Mouse (Mus musculus): ENCODE data around the gene Odf2. TPM values are rescaled to one million over a fixed set of nuclear protein-coding genes. Genes with fewer than 3 reads are reported as not detected.
"Not testable (repeated sequence)": the region's sequence is repeated elsewhere in the genome, so short reads cannot be mapped to it uniquely, and the experiment has no call there.

Odf2 gene
- total and polyA plus RNA-seq, 2 experiments from 2014 or later, result 90.9 to 102 TPM

DNA sequence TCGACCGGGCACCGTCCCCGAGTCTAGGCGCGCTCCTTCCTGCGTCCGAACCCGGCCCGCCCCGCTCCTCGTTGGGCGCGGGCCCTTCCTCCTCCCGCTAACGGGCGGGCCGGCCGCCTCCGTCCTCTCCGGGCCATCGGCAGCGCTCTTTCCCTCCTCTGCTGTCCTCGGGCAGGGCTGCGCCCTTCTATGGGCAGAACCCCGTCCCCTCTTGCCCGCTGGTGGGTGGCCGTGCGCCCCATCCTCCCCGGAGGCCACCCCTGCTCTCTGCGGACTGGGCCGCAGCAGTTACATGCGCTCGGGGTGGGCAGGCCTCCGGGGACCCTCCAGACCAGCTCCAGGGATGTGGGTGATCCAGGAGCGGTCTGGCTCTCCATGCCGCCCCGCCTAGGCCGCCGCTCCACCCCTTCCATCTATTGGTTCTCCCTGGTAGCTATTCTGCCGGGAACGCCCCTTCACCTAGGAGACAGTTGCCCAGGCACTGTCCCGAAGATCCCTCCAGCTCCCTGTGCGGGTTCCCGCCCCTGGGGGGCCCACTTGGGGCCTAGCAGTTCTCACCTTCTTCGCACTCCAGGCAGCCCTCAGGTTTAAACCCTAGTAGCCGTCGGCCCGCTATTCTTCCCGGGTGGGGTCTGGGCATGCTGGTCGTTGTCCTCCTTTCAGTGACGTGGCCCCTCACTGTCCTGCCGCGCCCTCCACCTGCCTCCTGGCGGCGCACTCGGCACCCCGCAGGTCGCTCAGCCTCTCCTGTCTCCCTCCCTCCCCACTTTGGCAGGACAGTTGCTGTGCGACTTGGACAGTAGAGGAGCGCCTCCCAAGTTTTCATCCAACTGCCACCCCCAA, 1.2 kb downstream of the Odf2 start:
- Histone ChIP-seq H3K9ac (replicated peaks; ENCODE audit: low read length, poor library complexity, severe bottlenecking) (peak overlapping the region; percentile 98), H3K36me3 (ENCODE audit: insufficient read depth, low read length) (peaks cover 25% of the 10 kb centered on the region), H3K4me3 (ENCODE audit: low read depth, low read length) (peak overlapping the region; percentile 99), H3K9me3 (ENCODE audit: low read length) (no peaks in the 10 kb centered on the region), H3K4me2 (ENCODE audit: low read depth, low read length, poor library complexity, severe bottlenecking) (peak overlapping the region; percentile 84), H3K4me1 (ENCODE audit: insufficient read depth, low read length) (peaks cover 5% of the 10 kb centered on the region; the same call in 1 of the 2 replicates), H3K27me3 (ENCODE audit: insufficient read depth, low read length) (no peaks in the 10 kb centered on the region), H3K27ac (ENCODE audit: low read depth, low read length) (peak overlapping the region; percentile 91)
- WGBS, result under 1% methylated on average over 59 of the region's 61 CpGs
- peak; percentile 84 for ATAC-seq (ENCODE audit: low FRiP score)
- peak; percentile 86 for DNase-seq (ENCODE audit: low spot score)
- TF ChIP-seq CTCF (IDR thresholded peaks at IDR 0.05), result peak; percentile 62

DNA sequence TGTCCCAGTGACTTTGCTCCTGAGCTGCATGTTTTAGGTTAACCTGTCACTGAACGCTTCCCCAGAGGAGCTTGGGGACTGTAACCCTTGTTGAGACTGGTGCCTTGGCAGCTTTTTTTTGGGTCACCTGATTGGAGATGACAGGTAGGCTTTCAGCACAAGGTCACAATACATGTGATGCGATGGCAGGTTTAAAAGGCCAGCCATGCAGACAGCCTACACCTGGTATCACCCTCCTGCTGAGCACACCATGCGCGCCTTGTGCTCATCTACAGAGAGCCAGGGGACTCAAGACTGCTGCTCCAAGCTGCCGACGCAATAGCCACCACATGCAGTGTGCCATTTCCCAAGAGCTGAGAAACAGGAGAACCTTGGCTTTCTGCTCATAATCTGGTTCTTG, 2.8 kb downstream of the Odf2 start:
- Histone ChIP-seq H3K9ac (replicated peaks; ENCODE audit: low read length, poor library complexity, severe bottlenecking) (no peak overlapping the region), H3K4me3 (ENCODE audit: low read depth, low read length) (no peak overlapping the region), H3K27ac (ENCODE audit: low read depth, low read length) (no peak overlapping the region), H3K9me3 (ENCODE audit: low read length) (no peaks in the 10 kb centered on the region), H3K27me3 (ENCODE audit: insufficient read depth, low read length) (no peaks in the 10 kb centered on the region), H3K4me2 (ENCODE audit: low read depth, low read length, poor library complexity, severe bottlenecking) (no peak overlapping the region), H3K4me1 (ENCODE audit: insufficient read depth, low read length) (peaks cover 5% of the 10 kb centered on the region; the same call in 1 of the 2 replicates), H3K36me3 (ENCODE audit: insufficient read depth, low read length) (peaks cover 34% of the 10 kb centered on the region)
- WGBS, result 89% methylated on average over 6 of the region's 6 CpGs
- no peak for DNase-seq (ENCODE audit: low spot score)
- no peak for TF ChIP-seq CTCF (IDR thresholded peaks at IDR 0.05)
- ATAC-seq (ENCODE audit: low FRiP score), result no peak

- H3K4me3 ChIP-seq (ENCODE audit: low read depth, low read length), result no peak overlapping the region
- WGBS, result 100% methylated on average over 1 of the region's 1 CpGs
- H3K27ac ChIP-seq (ENCODE audit: low read depth, low read length), result no peak overlapping the region
- DNase-seq (ENCODE audit: low spot score) (no peak), ATAC-seq (ENCODE audit: low FRiP score) (no peak)
- H3K9ac ChIP-seq (replicated peaks; ENCODE audit: low read length, poor library complexity, severe bottlenecking), result no peak overlapping the region
- H3K36me3 ChIP-seq (ENCODE audit: insufficient read depth, low read length), result peaks cover 62% of the 10 kb centered on the region
- TF ChIP-seq CTCF (IDR thresholded peaks at IDR 0.05), result no peak
- no peak overlapping the region for H3K4me2 ChIP-seq (ENCODE audit: low read depth, low read length, poor library complexity, severe bottlenecking)
- H3K4me1 ChIP-seq (ENCODE audit: insufficient read depth, low read length), result no peaks in the 10 kb centered on the region
- no peaks in the 10 kb centered on the region for H3K27me3 ChIP-seq (ENCODE audit: insufficient read depth, low read length)
- no peaks in the 10 kb centered on the region for H3K9me3 ChIP-seq (ENCODE audit: low read length)
Observed at GRCm38 (mm10) chr2:29896071-29896470, 7.0 kb downstream of the Odf2 start.

GRCm38 (mm10) chr2:29897366-29897765, 8.3 kb downstream of the Odf2 start:
- no peaks in the 10 kb centered on the region for H3K4me1 ChIP-seq (ENCODE audit: insufficient read depth, low read length)
- H3K36me3 ChIP-seq (ENCODE audit: insufficient read depth, low read length), result peaks cover 69% of the 10 kb centered on the region
- no peak for DNase-seq (ENCODE audit: low spot score)
- H3K4me2 ChIP-seq (ENCODE audit: low read depth, low read length, poor library complexity, severe bottlenecking), result no peak overlapping the region
- no peak overlapping the region for H3K9ac ChIP-seq (replicated peaks; ENCODE audit: low read length, poor library complexity, severe bottlenecking)
- no peak for ATAC-seq (ENCODE audit: low FRiP score)
- 79% methylated on average over 2 of the region's 2 CpGs for WGBS
- no peak for TF ChIP-seq CTCF (IDR thresholded peaks at IDR 0.05)
- no peak overlapping the region for H3K4me3 ChIP-seq (ENCODE audit: low read depth, low read length)
- H3K9me3 ChIP-seq (ENCODE audit: low read length), result no peaks in the 10 kb centered on the region
- no peaks in the 10 kb centered on the region for H3K27me3 ChIP-seq (ENCODE audit: insufficient read depth, low read length)
- no peak overlapping the region for H3K27ac ChIP-seq (ENCODE audit: low read depth, low read length)

GRCm38 (mm10) chr2:29898081-29898480, 9.1 kb downstream of the Odf2 start:
- no peak for TF ChIP-seq CTCF (IDR thresholded peaks at IDR 0.05)
- no peak overlapping the region for H3K4me2 ChIP-seq (ENCODE audit: low read depth, low read length, poor library complexity, severe bottlenecking)
- H3K4me1 ChIP-seq (ENCODE audit: insufficient read depth, low read length), result no peaks in the 10 kb centered on the region
- H3K9me3 ChIP-seq (ENCODE audit: low read length), result no peaks in the 10 kb centered on the region
- DNase-seq (ENCODE audit: low spot score), result no peak
- H3K4me3 ChIP-seq (ENCODE audit: low read depth, low read length), result no peak overlapping the region
- no peak for ATAC-seq (ENCODE audit: low FRiP score)
- H3K27ac ChIP-seq (ENCODE audit: low read depth, low read length), result no peak overlapping the region
- 87% methylated on average over 1 of the region's 1 CpGs for WGBS
- no peak overlapping the region for H3K9ac ChIP-seq (replicated peaks; ENCODE audit: low read length, poor library complexity, severe bottlenecking)
- no peaks in the 10 kb centered on the region for H3K27me3 ChIP-seq (ENCODE audit: insufficient read depth, low read length)
- H3K36me3 ChIP-seq (ENCODE audit: insufficient read depth, low read length), result peaks cover 73% of the 10 kb centered on the region

- Histone ChIP-seq H3K9me3 (ENCODE audit: low read length) (no peaks in the 10 kb centered on the region), H3K36me3 (ENCODE audit: insufficient read depth, low read length) (peaks cover 76% of the 10 kb centered on the region), H3K4me2 (ENCODE audit: low read depth, low read length, poor library complexity, severe bottlenecking) (no peak overlapping the region), H3K4me3 (ENCODE audit: low read depth, low read length) (no peak overlapping the region), H3K4me1 (ENCODE audit: insufficient read depth, low read length) (no peaks in the 10 kb centered on the region), H3K27me3 (ENCODE audit: insufficient read depth, low read length) (no peaks in the 10 kb centered on the region), H3K27ac (ENCODE audit: low read depth, low read length) (no peak overlapping the region), H3K9ac (replicated peaks; ENCODE audit: low read length, poor library complexity, severe bottlenecking) (no peak overlapping the region)
- TF ChIP-seq CTCF (IDR thresholded peaks at IDR 0.05), result no peak
- ATAC-seq (ENCODE audit: low FRiP score), result no peak
- 91% methylated on average over 10 of the region's 10 CpGs for WGBS
- no peak for DNase-seq (ENCODE audit: low spot score)
Observed at GRCm38 (mm10) chr2:29902194-29902593, 13.2 kb downstream of the Odf2 start.

DNA sequence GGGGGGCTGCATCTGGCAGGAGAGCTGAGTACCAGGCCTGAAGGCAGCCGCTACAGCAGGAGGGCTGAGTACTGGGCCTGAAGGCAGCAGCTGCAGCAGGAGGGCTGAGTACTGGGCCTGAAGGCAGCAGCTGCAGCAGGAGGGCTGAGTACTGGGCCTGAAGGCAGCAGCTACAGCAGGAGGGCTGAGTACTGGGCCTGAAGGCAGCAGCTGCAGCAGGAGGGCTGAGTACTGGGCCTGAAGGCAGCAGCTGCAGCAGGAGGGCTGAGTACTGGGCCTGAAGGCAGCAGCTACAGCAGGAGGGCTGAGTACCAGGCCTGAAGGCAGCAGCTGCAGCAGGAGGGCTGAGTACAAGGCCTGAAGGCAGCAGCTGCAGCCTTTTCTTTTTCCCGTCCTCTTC, 19.1 kb downstream of the Odf2 start:
- WGBS, result 83% methylated on average over 2 of the region's 2 CpGs
- peaks cover 61% of the 10 kb centered on the region for H3K36me3 ChIP-seq (ENCODE audit: insufficient read depth, low read length)
- ATAC-seq (ENCODE audit: low FRiP score), result not testable (repeated sequence)

More for the DNA sequence above, 19.1 kb downstream of the Odf2 start:
- H3K4me2 ChIP-seq (ENCODE audit: low read depth, low read length, poor library complexity, severe bottlenecking); H3K9me3 ChIP-seq (ENCODE audit: low read length); DNase-seq (ENCODE audit: low spot score); H3K27me3 ChIP-seq (ENCODE audit: insufficient read depth, low read length); H3K4me1 ChIP-seq (ENCODE audit: insufficient read depth, low read length); H3K9ac ChIP-seq (replicated peaks; ENCODE audit: low read length, poor library complexity, severe bottlenecking); H3K4me3 ChIP-seq (ENCODE audit: low read depth, low read length); H3K27ac ChIP-seq (ENCODE audit: low read depth, low read length): not testable (repeated sequence)

All from midbrain, postnatal 0 days (tissue).